Mouse (Mus musculus) megakaryocyte-erythroid progenitor cell, adult 5-6 weeks (primary cell): ENCODE results near the gene Eml3. TPM values are rescaled to one million over a fixed set of nuclear protein-coding genes. Genes with fewer than 3 reads are reported as not detected.
A peak's percentile ranks its signal among the peaks of the same experiment; 100 is the strongest.
"Not testable (repeated sequence)": the region's sequence is repeated elsewhere in the genome, so short reads cannot be mapped to it uniquely, and the experiment has no call there.

Experiments
- ATAC-seq: replicated peaks from 2 replicates; pipeline ENCODE4 v1.8.0; 2016; ENCODE audit warnings: mild to moderate bottlenecking, inconsistent platforms; ENCODE audit not compliant: severe bottlenecking, poor library complexity, low FRiP score, low TSS enrichment
- total RNA-seq, 2 experiments: library from RNA; stranded (forward) in 1 of 2; stranded (reverse) in 1 of 2; fragments of 200-1000, 215-1000 nt in 1 of 2; fragments of >200 nt in 1 of 2; fragmentation: Nextera tagmentation in 1 of 2; gene quantifications; 2 replicates each; pipeline ENCODE4 v1.2.3; 2014 to 2017

The Eml3 gene
- total RNA-seq, 2 experiments from 2014 or later: 23.6 to 45.8 TPM

DNA sequence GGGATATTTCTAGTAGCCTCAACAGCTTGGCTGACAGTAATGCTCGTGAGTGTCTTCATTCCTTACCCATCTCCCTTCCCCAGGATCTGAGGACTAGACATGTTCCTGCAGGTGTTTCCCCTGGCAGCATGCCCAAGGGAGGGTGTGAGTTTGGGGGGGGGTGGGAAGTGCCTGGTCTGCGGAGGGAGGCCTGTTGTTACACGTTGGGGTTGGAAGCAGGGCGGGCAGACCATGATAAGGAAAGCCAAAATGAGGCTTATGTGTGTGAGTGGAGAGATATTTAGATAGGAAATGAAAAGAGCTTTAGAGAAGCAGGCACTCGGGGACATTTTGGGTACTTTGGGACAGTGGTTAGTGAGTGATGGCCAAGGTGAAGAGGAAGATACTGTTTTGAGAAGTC, 14.7 kb downstream of the Eml3 start:
- ATAC-seq: peak; percentile 77

DNA sequence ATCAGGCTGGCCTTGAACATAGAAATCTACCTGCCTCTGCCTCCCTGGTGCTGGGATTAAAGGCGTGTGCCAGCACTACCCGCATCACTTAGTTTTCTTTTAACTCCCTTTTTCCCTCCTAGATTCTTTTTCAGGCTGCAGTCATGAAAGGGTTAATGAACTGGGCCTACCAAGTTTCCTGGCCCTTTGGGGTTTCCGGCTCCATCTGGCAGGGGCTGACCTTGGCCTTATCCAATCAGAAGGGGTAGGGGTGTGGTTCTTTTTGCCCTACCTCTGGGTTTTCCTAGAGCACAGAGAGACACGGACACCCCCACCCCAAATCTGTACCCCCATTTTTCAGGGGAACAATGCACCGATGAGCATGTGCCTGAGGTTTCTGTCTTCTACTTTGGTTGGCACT, 15.4 kb downstream of the Eml3 start:
- no peak for ATAC-seq

DNA sequence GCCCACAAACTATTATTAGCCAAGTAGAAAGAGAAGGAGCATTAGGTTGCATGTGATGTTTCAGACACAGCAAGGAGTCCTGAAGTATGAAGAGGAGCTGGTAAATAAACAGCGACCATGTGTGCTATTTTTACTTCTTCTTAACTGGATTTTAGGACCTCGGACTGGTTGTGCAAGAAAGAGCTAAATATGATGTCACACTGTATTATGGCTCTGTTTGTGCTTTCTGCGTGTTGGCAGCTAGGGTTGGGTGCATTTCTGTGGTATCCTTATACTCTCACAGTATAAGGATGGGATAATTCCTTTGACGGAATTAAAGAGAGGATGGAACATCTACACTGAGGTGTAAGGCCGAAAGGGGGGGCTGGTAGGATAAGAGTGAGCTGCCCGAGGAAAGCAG, 15.9 kb downstream of the Eml3 start:
- ATAC-seq: no peak

DNA sequence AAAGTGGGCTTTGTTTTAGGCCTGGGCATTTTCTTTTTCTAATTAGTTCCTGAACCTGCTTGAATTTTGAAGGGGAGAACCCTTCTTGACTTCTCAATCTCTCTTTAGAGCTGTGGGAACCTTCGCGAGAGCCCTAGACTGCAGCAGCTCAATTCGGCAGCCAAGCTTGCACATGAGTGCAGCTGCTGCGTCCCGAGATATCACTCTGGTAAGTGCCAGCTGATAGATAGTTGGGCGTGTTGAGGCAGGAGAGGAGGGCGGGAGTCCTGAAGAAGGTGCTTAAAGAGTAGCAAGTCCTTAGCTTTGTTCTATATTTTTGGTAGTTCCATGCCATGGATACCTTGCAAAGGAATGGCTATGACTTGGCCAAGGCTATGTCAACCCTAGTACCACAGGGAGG, 17.6 kb downstream of the Eml3 start:
- peak; percentile 32; the same call in 1 of the 2 replicates for ATAC-seq

DNA sequence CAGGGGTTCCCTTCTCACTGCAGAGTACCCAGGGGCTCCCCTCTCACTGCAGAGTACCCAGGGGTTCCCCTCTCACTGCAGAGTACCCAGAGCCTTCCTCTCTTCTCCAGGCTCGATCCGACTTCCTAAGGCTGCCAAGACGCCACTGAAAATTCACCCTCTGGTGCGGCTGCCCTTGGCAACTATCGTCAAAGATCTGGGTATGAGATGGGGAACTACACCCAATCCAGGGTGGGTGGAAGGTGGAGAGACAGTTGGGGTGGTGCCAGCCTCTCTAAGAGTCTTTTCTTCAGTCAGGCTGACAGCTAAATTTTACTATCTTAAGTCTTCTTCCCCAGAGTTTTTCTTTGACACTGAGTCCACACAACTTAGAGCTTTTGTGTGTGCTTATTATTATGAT, 20.8 kb downstream of the Eml3 start:
- no peak for ATAC-seq

DNA sequence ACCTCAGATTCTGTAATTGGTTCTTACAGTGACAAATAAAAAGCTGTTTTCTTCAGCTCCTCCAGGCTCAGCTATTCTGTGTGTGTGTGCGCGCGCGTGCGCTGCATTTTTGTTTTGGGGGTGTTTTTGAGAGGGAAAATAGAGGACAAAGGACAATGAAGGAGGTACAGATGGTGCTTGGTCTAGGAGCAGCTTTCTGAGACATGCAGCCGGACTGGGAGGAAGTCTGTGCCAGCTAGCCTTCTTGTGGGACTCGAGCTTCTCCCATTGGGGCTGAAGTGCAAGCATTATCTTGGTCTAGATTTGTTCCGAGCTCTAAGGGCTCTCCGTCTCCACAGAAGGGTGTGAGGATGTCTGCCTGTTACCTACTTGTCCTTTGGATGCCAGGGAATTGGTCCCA, 22.9 kb downstream of the Eml3 start:
- ATAC-seq: no peak

DNA sequence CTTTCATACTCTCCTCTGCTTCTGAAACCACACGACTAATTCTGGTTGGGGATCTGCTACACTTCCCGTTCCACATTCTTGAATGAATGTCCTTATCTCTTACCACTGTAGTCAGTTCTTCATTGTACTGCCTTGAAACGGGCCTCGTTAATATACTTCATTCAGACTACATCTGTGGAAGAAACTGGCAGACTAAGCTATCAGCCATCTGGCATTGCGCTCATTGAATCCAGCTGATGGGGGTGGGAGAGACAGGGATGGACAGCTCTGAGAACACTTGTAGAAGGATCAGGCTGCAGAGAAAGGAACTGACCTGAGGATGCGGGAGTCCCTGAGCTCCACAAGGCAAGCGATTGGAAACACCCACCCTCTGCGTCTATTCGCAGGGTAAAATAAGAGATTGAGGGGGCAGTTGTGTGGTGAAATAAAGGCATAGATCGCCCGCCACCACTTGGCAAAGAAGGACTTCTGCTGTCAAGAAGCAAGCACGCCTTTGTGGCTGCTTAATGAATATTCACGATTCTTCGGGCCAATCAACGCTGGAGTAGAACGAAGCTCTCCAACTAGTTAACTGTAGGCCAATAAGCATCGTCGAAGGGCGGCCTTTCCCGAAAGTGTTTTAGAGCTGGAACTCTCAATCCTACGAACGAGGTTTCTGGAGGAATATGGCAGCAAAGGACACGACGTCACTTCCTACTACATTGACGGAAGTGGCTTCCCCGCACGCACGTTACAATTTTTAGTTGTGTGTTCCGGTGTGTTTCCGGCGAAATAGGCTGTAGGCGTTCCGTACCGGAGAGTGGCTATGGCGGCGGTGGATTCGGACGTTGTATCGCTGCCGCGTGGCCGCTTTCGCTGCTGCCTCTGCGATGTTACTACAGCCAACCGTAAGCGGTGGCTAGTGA, 24.0 kb downstream of the Eml3 start, which contains the start of gene Tut1:
Tut1 (plus strand) TSS at position 713 of the 905 bp plus-strand sequence.
- peak; percentile 94 for ATAC-seq

DNA sequence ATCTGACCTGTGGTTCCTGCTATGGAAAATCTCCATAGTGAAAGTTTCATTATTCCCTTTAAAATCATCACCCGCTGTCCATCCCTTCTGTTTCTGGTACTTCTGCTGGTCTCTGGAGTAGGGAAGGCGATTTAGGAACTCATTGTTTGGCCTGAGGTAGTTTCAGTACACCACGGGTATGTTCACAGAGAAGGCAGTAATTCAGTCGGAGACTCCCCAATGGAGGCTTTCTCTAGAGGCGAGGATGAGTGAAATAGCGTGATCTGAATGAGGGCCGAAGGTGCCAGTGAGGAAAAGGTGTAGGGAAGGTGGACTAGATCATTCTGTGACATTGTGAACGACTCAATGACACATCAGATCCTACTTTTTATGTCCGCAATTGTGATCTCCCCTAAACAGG, 24.8 kb downstream of the Eml3 start:
- no peak for ATAC-seq

DNA sequence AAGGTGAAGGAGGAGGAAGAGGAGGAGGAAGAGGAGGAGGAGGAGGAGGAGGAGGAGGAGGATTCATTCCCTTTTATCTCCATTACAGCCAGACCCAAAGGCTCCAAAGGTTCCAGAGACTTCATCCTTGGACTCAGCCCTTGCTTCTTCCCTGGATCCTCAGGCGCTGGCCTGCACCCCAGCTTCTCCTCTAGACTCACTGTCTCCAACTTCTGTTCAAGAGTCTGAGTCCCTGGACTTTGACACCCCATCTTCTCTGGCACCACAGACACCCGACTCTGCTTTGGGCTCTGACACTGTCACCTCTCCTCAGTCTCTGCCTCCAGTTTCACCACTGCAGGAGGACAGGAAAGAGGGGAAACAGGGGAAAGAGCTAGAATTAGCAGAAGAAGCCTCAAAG, 32.9 kb downstream of the Eml3 start:
- no peak for ATAC-seq

DNA sequence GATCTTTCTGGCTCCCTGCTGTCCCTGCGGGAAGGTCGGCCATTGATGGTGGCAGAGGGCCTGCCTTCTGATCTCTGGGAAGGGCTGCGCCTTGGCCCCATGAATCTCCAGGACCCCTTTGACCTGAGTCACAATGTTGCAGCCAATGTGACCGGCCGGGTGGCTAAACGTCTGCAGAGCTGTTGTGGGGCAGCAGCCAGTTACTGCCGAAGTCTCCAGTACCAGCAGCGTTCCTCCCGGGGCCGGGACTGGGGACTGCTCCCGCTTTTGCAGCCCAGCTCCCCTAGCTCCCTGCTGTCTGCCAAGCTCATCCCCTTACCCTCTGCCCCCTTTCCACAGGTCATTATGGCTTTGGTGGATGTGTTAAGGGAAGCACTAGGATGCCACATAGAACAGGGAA, 35.7 kb downstream of the Eml3 start:
- ATAC-seq: no peak

DNA sequence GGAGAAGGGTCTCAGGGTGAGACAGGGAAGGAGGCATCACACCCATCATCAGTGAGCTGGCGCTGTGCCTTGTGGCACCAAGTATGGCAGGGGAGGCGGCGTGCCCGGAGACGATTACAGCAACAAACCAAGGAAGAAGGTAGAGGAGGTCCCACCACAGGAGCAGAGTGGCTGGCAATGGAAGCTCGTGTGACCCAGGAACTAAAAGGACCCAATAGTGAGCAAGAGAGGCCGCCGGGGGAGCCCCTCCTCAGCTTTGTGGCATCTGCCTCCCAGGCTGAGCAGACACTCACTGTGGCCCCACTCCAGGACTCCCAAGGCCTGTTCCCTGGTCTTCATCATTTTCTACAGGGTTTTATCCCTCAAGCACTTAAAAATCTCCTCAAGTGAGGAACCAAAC, 36.4 kb downstream of the Eml3 start:
- ATAC-seq: no peak

DNA sequence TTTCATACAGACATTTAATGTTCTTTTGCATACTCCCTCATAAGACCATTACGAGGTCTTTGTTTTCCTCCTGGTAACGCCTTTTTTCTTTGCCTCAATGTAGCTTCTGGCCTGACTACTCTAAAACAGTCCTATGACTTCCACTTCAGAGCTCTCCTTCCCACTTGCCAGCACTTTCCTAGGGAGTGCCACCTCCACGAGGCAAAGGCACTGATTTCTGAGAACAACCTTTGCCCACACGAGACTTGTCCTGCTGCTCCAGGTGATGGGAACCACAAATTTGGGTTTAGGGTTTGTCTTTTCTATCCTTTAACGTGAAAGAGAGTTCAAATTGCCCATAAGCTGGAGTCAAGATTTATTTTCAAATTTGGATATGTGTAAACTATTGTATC, 36.8 kb downstream of the Eml3 start:
- no peak for ATAC-seq

DNA sequence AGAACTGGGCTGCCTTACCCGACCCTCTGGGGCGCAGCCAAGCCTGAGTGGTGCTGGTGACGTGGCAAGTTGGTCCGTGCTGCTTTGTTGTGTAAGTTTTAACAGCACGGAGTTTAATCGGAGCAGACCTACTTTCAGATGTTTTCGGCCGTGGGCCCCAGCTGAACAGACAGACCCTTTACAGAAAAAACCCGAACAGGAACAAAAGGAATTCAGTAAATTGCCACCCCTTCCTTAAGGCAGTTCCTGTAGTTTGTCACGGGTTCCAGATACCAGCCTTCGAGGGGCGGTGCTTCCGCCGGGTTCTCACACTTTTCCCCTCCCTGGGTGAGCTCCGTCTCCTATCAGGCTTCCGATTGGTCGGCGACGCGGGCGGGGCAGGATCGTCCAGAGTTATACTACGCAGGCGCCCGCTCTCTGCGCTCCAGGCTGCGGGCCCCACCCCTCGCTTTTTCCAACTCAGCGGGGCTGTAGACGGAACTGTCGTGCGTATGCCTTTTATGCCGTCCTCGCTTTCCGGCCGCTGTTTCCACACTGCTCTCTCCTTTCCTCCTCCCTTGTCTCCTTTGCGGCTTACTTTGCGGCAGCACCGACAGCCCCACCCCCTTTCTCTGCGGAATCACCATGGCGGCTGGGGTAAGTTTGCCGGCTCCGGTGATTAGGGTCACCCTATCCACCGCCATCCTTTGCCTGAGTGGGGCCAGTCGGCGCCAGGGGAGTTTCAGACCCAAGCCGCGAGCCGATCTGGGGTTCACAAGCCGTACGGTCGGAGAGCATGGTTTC, 37.4 kb downstream of the Eml3 start, which contains the start of gene Eef1g:
Eef1g (plus strand) TSS at position 452 of the 783 bp plus-strand sequence.
- ATAC-seq: peak; percentile 93

DNA sequence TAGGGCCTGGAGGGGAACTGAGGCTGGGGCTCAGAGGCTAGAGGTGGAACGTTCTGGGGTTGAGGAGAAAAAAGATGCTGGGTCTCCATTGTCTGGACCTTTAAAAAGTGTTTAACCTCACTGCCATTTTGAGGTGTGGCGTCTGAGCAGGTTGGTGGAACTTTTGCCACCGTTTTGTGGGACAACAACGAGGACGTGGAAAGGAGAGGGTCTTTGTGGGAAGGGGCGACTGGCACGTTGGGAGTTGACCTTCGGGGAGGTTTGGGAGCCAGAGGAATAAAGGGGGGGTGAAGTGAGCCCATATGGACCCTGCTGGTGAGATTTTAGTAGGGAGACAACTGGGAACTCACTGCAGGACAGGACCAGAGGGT, 38.0 kb downstream of the Eml3 start:
- ATAC-seq: peak; percentile 6; the same call in 1 of the 2 replicates

DNA sequence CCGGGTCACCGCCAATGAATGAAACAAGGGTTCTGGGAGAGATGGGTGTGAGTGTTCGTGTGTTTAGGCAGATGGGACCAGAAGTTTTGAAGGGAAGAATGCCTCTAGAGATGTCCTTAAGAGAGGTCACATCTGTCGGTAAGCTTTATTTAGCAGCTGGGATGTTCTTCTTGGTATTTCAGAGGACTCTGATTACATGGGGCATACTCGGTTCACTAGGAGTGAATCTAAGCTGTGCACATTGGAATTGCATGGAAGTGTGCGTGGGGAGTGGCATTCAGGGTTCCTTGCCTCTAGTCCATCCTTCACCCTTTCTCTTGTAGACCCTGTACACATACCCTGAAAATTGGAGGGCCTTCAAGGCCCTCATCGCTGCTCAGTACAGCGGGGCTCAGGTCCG, 38.5 kb downstream of the Eml3 start:
- no peak for ATAC-seq

DNA sequence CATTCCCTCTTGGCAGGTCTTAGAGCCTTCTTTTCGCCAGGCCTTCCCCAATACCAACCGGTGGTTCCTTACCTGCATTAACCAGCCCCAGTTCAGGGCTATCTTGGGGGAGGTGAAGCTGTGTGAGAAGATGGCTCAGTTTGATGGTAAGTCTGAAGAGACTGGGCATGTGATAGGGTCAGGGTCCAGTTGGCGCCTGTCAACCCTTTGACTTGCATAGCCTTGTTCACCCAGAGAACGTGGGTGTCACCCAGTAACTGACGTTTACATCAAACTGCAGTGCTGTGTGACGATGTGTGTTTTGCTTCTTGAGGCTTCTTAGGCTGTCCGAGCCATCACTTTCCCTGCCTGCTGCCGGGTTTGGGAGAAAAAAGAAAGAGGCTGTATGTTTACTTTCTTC, 43.1 kb downstream of the Eml3 start:
- not testable (repeated sequence) for ATAC-seq

DNA sequence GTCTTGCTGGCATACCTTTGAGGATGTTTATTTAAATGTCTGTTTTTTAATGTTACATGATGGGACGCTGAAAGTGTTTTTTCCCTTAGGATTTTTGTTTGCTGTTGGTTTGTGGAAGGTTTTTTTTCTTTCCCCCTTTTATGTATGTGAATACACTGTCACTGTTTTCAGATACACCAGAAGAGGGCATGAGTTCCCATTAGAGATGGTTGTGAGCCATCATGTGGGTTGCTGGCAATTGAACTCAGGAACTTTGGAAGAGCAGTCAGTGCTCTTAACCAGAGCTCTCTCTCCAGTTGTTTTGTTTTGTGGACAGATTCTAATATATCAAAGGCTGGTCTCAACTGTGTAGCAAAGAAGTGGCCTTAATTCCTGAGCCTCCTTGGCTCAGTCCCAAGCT, 45.3 kb downstream of the Eml3 start:
- ATAC-seq: no peak

DNA sequence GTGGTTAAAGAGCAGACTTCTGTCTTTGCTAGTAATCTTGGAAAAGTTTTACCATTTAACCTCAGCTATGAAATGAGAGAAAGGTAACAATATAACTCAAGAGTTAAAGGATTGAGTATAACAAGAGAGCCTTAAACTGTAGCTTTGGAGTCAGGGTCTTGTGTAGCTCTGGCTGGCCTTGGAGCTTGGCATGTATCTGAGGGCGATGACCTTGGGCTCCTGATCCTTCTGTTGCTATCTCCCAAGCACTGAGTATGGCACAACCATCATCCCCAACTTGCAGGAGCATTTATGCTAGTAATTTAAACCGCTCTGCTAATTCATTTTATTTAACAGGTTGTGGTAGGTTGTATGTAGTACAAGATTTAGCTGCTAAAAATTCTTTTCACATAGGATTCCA, 46.1 kb downstream of the Eml3 start:
- ATAC-seq: no peak

DNA sequence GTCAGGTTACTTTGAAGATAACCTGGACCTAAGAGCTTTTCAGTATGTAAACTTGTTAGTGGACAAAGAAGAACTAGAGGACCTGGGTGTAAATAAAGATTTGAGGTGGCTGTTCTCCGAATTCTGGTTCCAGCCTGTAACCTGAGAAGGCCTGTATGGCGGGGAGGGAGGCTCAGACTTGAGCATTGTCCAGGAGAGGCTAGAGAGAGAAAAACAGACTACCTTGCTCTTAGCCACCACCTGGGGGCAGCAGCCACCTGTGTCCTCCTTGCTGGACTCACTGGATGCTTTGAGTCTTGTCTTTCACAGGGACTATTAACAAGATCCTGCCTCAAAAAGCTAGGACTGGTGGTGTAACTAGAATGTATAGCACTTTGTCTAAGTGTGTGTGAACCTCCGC, 47.2 kb downstream of the Eml3 start:
- peak; percentile 66 for ATAC-seq

DNA sequence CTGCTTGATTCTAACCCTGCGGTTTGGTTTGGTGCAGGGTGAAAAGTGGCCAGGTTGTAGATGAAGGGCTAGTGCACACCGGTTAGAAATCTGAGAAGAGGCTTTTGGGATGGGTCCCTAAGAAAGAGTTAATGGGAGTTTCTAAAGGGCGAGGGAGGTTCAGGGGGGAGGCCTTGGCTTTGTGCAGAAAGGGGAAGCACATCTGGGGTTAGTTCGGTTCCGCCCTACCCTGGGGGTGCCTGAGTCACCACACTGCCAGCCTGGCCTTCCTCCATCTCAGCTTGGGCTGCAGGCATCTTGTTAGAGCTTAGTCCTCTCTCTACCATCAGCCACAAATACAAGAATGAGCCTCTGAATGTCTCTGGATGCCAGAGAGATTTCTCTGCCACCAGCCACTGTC, 51.4 kb downstream of the Eml3 start:
- no peak for ATAC-seq
